Mouse (Mus musculus): Measurements from ENCODE around the gene Ucp3.

GRCm38 (mm10) chr7:100464248-100464647 lies 8.5 kb upstream of the Ucp3 start:
- TF ChIP-seq CTCF (IDR thresholded peaks at IDR 0.05; ENCODE audit: borderline replicate concordance, insufficient read depth, low read depth, low read length) (no peak), POLR2A (IDR thresholded peaks at IDR 0.05; ENCODE audit: borderline replicate concordance, insufficient read depth, low read length) (no peak)

Data from cerebellum, adult 2 months (tissue).